26 mouse cellular contexts compared by ENCODE assay signal in the genomic region with DNA sequence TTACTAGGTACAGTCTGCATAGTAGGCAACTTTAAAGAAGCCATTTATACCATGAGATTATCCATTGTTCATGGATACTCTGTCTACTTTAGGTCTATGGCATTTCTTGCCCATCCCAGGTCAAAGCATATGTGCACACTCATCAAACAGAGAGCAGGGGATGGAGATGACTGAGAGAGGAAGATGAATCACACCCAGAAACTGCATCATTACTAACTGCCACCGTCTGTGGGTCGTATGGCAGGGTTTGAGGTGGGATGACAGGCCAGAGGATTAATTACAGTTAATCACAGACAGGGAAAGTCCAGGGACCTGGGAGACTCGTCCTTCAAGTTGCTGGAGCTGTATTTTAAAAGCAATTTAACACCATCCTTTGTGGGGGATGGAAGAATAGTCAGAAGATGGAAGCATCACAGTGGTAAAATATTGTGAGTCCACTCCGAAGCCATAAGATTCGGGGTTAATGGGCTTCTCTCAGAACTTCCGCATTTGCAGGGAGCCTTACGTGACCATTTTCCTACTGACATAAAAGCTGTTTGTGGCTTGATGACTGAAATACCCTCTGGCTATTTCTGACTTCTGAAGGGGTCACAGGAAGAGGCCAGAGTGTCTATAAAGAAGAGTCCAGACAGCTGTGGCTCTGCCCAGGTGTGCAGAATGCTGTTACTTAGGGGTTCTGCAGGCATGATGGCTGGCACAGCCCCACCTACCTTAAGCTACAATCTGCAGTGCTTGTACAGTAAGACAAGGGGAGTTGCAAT.
DNase-seq lines count a peak whose midpoint lies in the region; ATAC-seq and TF ChIP-seq lines count a peak whose summit lies in the region.
"Had no signal": no experiment of that assay in that cellular context is flagged by ENCODE, and none has a peak within 500 bp of the region (broad histone marks: within the 10 kb centered on the region; RNA-seq: fewer than 3 reads in every experiment).

No protein-coding gene starts in this region.

- no peak overlapping the region for H3K9ac ChIP-seq in hindbrain, embryonic 13.5 days
- H3K9ac ChIP-seq in midbrain, embryonic 14.5 days (replicated peaks; ENCODE audit: low read length): no peak overlapping the region
- no peak overlapping the region for H3K9ac ChIP-seq in CH12.LX (ENCODE audit: insufficient read depth, low read depth)
- H3K9ac ChIP-seq: forebrain, embryonic 13.5 days; lung, embryonic 15.5 days; midbrain, embryonic 12.5 days; neural tube, embryonic 12.5 days had no signal

- no peak for TF ChIP-seq POLR2A in CH12.LX (IDR thresholded peaks at IDR 0.05; ENCODE audit: low read depth, low read length)

- no peak for TF ChIP-seq RAD21 in CH12.LX (IDR thresholded peaks at IDR 0.05; ENCODE audit: low read depth, low read length)

- no peak overlapping the region for H3K4me2 ChIP-seq in hindbrain, embryonic 13.5 days
- no peak overlapping the region for H3K4me2 ChIP-seq in midbrain, embryonic 14.5 days (ENCODE audit: low read length)
- H3K4me2 ChIP-seq in CH12.LX (ENCODE audit: insufficient read depth, low read depth, poor library complexity, severe bottlenecking): no peak overlapping the region
- H3K4me2 ChIP-seq: forebrain, embryonic 13.5 days; liver, embryonic 11.5 days; lung, embryonic 15.5 days; midbrain, embryonic 12.5 days; neural tube, embryonic 12.5 days had no signal

- H3K9me3 ChIP-seq in hindbrain, embryonic 13.5 days: no peaks in the 10 kb centered on the region
- H3K9me3 ChIP-seq in hindbrain, embryonic 10.5 days: no peaks in the 10 kb centered on the region
- H3K9me3 ChIP-seq in midbrain, embryonic 14.5 days (ENCODE audit: control insufficient read depth, low read length): no peaks in the 10 kb centered on the region
- H3K9me3 ChIP-seq in midbrain, embryonic 10.5 days (replicated peaks): no peaks in the 10 kb centered on the region
- H3K9me3 ChIP-seq in CH12.LX (replicated peaks; ENCODE audit: low read length): no peaks in the 10 kb centered on the region
- H3K9me3 ChIP-seq: forebrain, embryonic 13.5 days; lung, embryonic 15.5 days; midbrain, embryonic 12.5 days; neural tube, embryonic 12.5 days had no signal

- H3K36me3 ChIP-seq in hindbrain, embryonic 13.5 days: no peaks in the 10 kb centered on the region
- 0 out of 2 replicates have a peak, but pooled peaks cover 4% of the 10 kb centered on the region for H3K36me3 ChIP-seq in hindbrain, embryonic 10.5 days
- H3K36me3 ChIP-seq in midbrain, embryonic 14.5 days (ENCODE audit: control insufficient read depth, insufficient read depth, low read length): no peaks in the 10 kb centered on the region
- H3K36me3 ChIP-seq in midbrain, embryonic 10.5 days: no peaks in the 10 kb centered on the region
- H3K36me3 ChIP-seq in CH12.LX (replicated peaks in 1 of 2; ENCODE audit: control insufficient read depth in 1 of 2, insufficient read depth in 1 of 2, low read length in 1 of 2): peaks cover 0 to 44% of the 10 kb centered on the region in 2 experiments
- H3K36me3 ChIP-seq: lung, embryonic 15.5 days; midbrain, embryonic 12.5 days; neural tube, embryonic 12.5 days had no signal

- dilution Hi-C loops in CH12.LX (cut with MboI; ENCODE audit: extremely low pct_ligation_motif_present, extremely low pct_unique_long_range_greater_than_20kb, low sequenced_read_pairs): no loop called here

- WGBS in hindbrain, embryonic 13.5 days: 63% methylated on average over 7 of the region's 7 CpGs
- WGBS in hindbrain, embryonic 10.5 days: 75% methylated on average over 7 of the region's 7 CpGs
- WGBS in midbrain, embryonic 14.5 days: 74% methylated on average over 7 of the region's 7 CpGs
- WGBS in midbrain, embryonic 10.5 days: 85% methylated on average over 7 of the region's 7 CpGs

- no peak for TF ChIP-seq CTCF in CH12.LX (conservative IDR thresholded peaks at IDR 0.05 in 1 of 2, IDR thresholded peaks at IDR 0.05 in 1 of 2; ENCODE audit: low read depth in 2 of 2, low read length in 2 of 2)

- H3K27me3 ChIP-seq in hindbrain, embryonic 13.5 days: no peaks in the 10 kb centered on the region
- no peaks in the 10 kb centered on the region for H3K27me3 ChIP-seq in hindbrain, embryonic 10.5 days (ENCODE audit: insufficient read depth, poor library complexity, severe bottlenecking)
- no peaks in the 10 kb centered on the region for H3K27me3 ChIP-seq in midbrain, embryonic 14.5 days (ENCODE audit: control insufficient read depth, insufficient read depth, low read length)
- no peaks in the 10 kb centered on the region for H3K27me3 ChIP-seq in midbrain, embryonic 10.5 days (ENCODE audit: low read depth, poor library complexity, severe bottlenecking)
- no peaks in the 10 kb centered on the region for H3K27me3 ChIP-seq in CH12.LX (replicated peaks)
- H3K27me3 ChIP-seq: forebrain, embryonic 13.5 days; lung, embryonic 15.5 days; midbrain, embryonic 12.5 days; neural tube, embryonic 12.5 days had no signal

- TF ChIP-seq EP300 in CH12.LX (IDR thresholded peaks at IDR 0.05; ENCODE audit: low read length): no peak

- H3K4me1 ChIP-seq in hindbrain, embryonic 13.5 days (replicated peaks): peaks cover 11% of the 10 kb centered on the region
- no peaks in the 10 kb centered on the region for H3K4me1 ChIP-seq in hindbrain, embryonic 10.5 days (replicated peaks)
- no peaks in the 10 kb centered on the region for H3K4me1 ChIP-seq in midbrain, embryonic 14.5 days (ENCODE audit: control insufficient read depth, insufficient read depth, low read length)
- no peaks in the 10 kb centered on the region for H3K4me1 ChIP-seq in midbrain, embryonic 10.5 days
- H3K4me1 ChIP-seq in CH12.LX (ENCODE audit: control insufficient read depth in 1 of 2, insufficient read depth in 2 of 2): peaks cover 0 to 37% of the 10 kb centered on the region in 2 experiments; a peak in 2 of 4 replicates
- H3K4me1 ChIP-seq: forebrain, embryonic 13.5 days; midbrain, embryonic 12.5 days had no signal

- in situ Hi-C loops in CH12.LX (cut with MboI; ENCODE audit: low pct_ligation_motif_present, low pct_unique_long_range_greater_than_20kb, low sequenced_read_pairs): no loop called here

- no peaks in the 10 kb centered on the region for H3K79me2 ChIP-seq in CH12.LX (replicated peaks; ENCODE audit: control insufficient read depth, extremely low read depth, insufficient read depth, poor library complexity, severe bottlenecking)

- no peak for DNase-seq in hindbrain, embryonic 10.5 days (ENCODE audit: low spot score)
- no peak for DNase-seq in midbrain, embryonic 14.5 days
- no peak for DNase-seq in midbrain, embryonic 10.5 days (ENCODE audit: low spot score)
- DNase-seq in CH12.LX (ENCODE audit: extremely low read depth): peak; percentile 39
- DNase-seq in adrenal gland, adult (ENCODE audit: inconsistent age in 2 of 2, low spot score in 1 of 2): no peak
- no peak for DNase-seq in spleen, postnatal 14 days (ENCODE audit: low spot score in 2 of 2)
- DNase-seq: adrenal gland, postnatal 14 days; B cell, adult 2 months; cerebellum, adult 11 months; cerebellum, adult 9-10 months; cerebellum, postnatal 36 days; gastrocnemius, postnatal 10 days; heart, postnatal 14 days; kidney, adult 8-10 months; layer of hippocampus, adult 9-11 months; retina, postnatal 1 day; right cerebral cortex, postnatal 14 days; thymus, postnatal 14 days had no signal

- peak overlapping the region; percentile 73 for H3K27ac ChIP-seq in hindbrain, embryonic 13.5 days
- no peak overlapping the region for H3K27ac ChIP-seq in hindbrain, embryonic 10.5 days
- peak overlapping the region; percentile 32; the same call in 1 of the 2 replicates for H3K27ac ChIP-seq in midbrain, embryonic 14.5 days (replicated peaks; ENCODE audit: low read depth, low read length)
- no peak overlapping the region for H3K27ac ChIP-seq in midbrain, embryonic 10.5 days (replicated peaks)
- H3K27ac ChIP-seq in CH12.LX (ENCODE audit: insufficient read depth, low read depth): no peak overlapping the region
- H3K27ac ChIP-seq: forebrain, embryonic 13.5 days; kidney, postnatal 0 days; lung, embryonic 15.5 days; midbrain, embryonic 12.5 days; neural tube, embryonic 12.5 days had no signal

- ATAC-seq in hindbrain, embryonic 13.5 days (ENCODE audit: low FRiP score): no peak
- ATAC-seq in midbrain, embryonic 14.5 days (ENCODE audit: low FRiP score, low TSS enrichment): no peak
- ATAC-seq: forebrain, embryonic 13.5 days; intestine, embryonic 16.5 days had no signal

- no peak overlapping the region for H3K4me3 ChIP-seq in hindbrain, embryonic 13.5 days
- no peak overlapping the region for H3K4me3 ChIP-seq in hindbrain, embryonic 10.5 days
- no peak overlapping the region for H3K4me3 ChIP-seq in midbrain, embryonic 14.5 days (replicated peaks; ENCODE audit: low read depth, low read length)
- H3K4me3 ChIP-seq in midbrain, embryonic 10.5 days: no peak overlapping the region
- H3K4me3 ChIP-seq in CH12.LX (replicated peaks in 1 of 3; ENCODE audit: low read depth in 2 of 3, low read length in 2 of 3, poor library complexity in 1 of 3): no peak overlapping the region
- H3K4me3 ChIP-seq: forebrain, embryonic 13.5 days; lung, embryonic 15.5 days; midbrain, embryonic 12.5 days; neural tube, embryonic 12.5 days had no signal

TF ChIP-seq in CH12.LX, 34 proteins besides CTCF, POLR2A, EP300 and RAD21:
- peak; percentile 63 for TF ChIP-seq MEF2A (IDR thresholded peaks at IDR 0.05; ENCODE audit: borderline replicate concordance, low read depth, low read length)
- TF ChIP-seq RCOR1 (conservative IDR thresholded peaks at IDR 0.05; ENCODE audit: low read depth, low read length): no peak
- no peak for TF ChIP-seq USF2 (conservative IDR thresholded peaks at IDR 0.05; ENCODE audit: low read depth, low read length)
- no peak for TF ChIP-seq KAT2A (IDR thresholded peaks at IDR 0.05; ENCODE audit: insufficient replicate concordance, low read length)
- no peak; the same call in 1 of the 2 replicates for TF ChIP-seq ETS1 (conservative IDR thresholded peaks at IDR 0.05; ENCODE audit: low read depth, low read length)

Comparison
In these comparisons a context has a peak if more than half of its experiments do, and no peak if none do; other contexts are left out.
1. H3K27ac ChIP-seq: peak in hindbrain, embryonic 13.5 days (single experiment) and midbrain, embryonic 14.5 days (single experiment); none in hindbrain, embryonic 10.5 days (single experiment), midbrain, embryonic 10.5 days (single experiment) and CH12.LX (single experiment).